Mouse (Mus musculus) ES-E14 (cell line): Measurements from ENCODE around the gene Borcs8. TPM values are rescaled to one million over a fixed set of nuclear protein-coding genes. Genes with fewer than 3 reads are reported as not detected.

Experiments
- DNase-seq: peaks from one replicate; pipeline ENCODE4 v3.0.0-alpha.2; 2013; ENCODE audit warnings: low read depth, low spot score
- H3K27ac ChIP-seq: 2 replicates; pipeline ENCODE4 v1.5.1; 2012; ENCODE audit warnings: low read depth, mild to moderate bottlenecking, low read length, moderate library complexity, mixed read lengths; ENCODE audit not compliant: poor library complexity, insufficient read depth, severe bottlenecking
- H3K36me3 ChIP-seq: 2 replicates; pipeline ENCODE4 v1.6.1; 2012; ENCODE audit warnings: mild to moderate bottlenecking, low read length, moderate library complexity, mixed read lengths; ENCODE audit not compliant: control insufficient read depth, poor library complexity, insufficient read depth, severe bottlenecking
- H3K4me1 ChIP-seq, 2 experiments: fragments of 150-350 bp in 1 of 2; sonication (generic) in 1 of 2; 2 replicates each; pipeline ENCODE4 v1.6.1; 2012; ENCODE audit warnings: low read length in 2 of 2, mild to moderate bottlenecking in 1 of 2, mixed read lengths in 1 of 2; ENCODE audit not compliant: control insufficient read depth in 2 of 2, insufficient read depth in 2 of 2, poor library complexity in 1 of 2
- H3K4me3 ChIP-seq, 2 experiments: fragments of 150-350 bp in 1 of 2; sonication (generic) in 1 of 2; 2 replicates each; pipeline ENCODE4 v1.5.1; 2012; ENCODE audit warnings: low read length in 2 of 2, low read depth in 1 of 2, mild to moderate bottlenecking in 1 of 2, mixed read lengths in 1 of 2; ENCODE audit not compliant: insufficient read depth in 1 of 2, poor library complexity in 1 of 2, severe bottlenecking in 1 of 2
- H3K9ac ChIP-seq: 2 replicates; pipeline ENCODE4 v1.6.1; 2012; ENCODE audit warnings: low read depth, mild to moderate bottlenecking, low read length, mixed read lengths; ENCODE audit not compliant: poor library complexity, insufficient read depth, severe bottlenecking
- H3K9me3 ChIP-seq: fragments of 150-350 bp; sonication (generic); 2 replicates; pipeline ENCODE4 v1.6.1; 2012; ENCODE audit warnings: low read depth, mild to moderate bottlenecking, low read length; ENCODE audit not compliant: control insufficient read depth, insufficient read depth
- CHD2 ChIP-seq: IDR thresholded peaks from 2 replicates; pipeline ENCODE4 v1.6.1; 2014; ENCODE audit warnings: mild to moderate bottlenecking, low read depth, low read length, inconsistent platforms
- HCFC1 ChIP-seq: IDR thresholded peaks from 2 replicates; pipeline ENCODE4 v1.6.1; 2012; ENCODE audit warnings: low read length, inconsistent platforms, borderline replicate concordance; ENCODE audit not compliant: insufficient read depth
- MAFK ChIP-seq: IDR thresholded peaks from 2 replicates; pipeline ENCODE4 v1.6.1; 2014; ENCODE audit warnings: mild to moderate bottlenecking, low read depth, low read length, inconsistent platforms; ENCODE audit not compliant: insufficient read depth
- ZC3H11A ChIP-seq: IDR thresholded peaks from 2 replicates; pipeline ENCODE4 v1.6.1; 2012; ENCODE audit warnings: low read depth, mild to moderate bottlenecking, inconsistent platforms, low read length, borderline replicate concordance
- ZNF384 ChIP-seq: IDR thresholded peaks from 2 replicates; pipeline ENCODE4 v1.6.1; 2012; ENCODE audit warnings: low read depth, low read length, inconsistent platforms
- in situ Hi-C, 2 experiments: fragments of 600-800 bp; cut with MboI; formaldehyde crosslinking; loops; one replicate each; pipeline ENCODE4 v1.15.1; 2025; ENCODE audit warnings: low sequenced_read_pairs in 2 of 2, inconsistent platforms in 1 of 2; ENCODE audit not compliant: unreplicated experiment in 2 of 2
- total RNA-seq: library from RNA; depleted of rRNA; stranded (reverse); fragments of 300-350 nt; gene quantifications from 2 replicates; pipeline ENCODE4 v1.2.3, GENCODE M21; 2012

Gene Borcs8
- total RNA-seq, 1 experiment = 30.0 TPM

- TF ChIP-seq HCFC1 (peak; percentile 95), CHD2 (no peak)
- DNase-seq = peak; percentile 91
- Histone ChIP-seq H3K27ac (no peak within 1 kb of the TSS), H3K4me1 (peaks cover 1 to 11% of the 10 kb centered on the region in 2 experiments; a peak in 2 of 4 replicates), H3K36me3 (peaks cover 7% of the 10 kb centered on the region; the same call in 1 of the 2 replicates), H3K9ac (peak within 1 kb of the TSS; percentile 80), H3K9me3 (no peaks in the 10 kb centered on the region), H3K4me3 (peak within 1 kb of the TSS; percentile 81 to 83)
- in situ Hi-C loops = no loop called here
Observed at GRCm38 (mm10) chr8:70172043-70172681, 32.9 kb downstream of the Borcs8 start, which contains the start of gene Tmem161a. Gene Tmem161a, plus strand, starts transcription at chr8:70172356.

- DNase-seq = no peak
- no peak for TF ChIP-seq MAFK
- TF ChIP-seq HCFC1 = no peak
- TF ChIP-seq ZNF384 = no peak
- TF ChIP-seq ZC3H11A = no peak
- no peak for TF ChIP-seq CHD2
- Histone ChIP-seq H3K4me1 (peaks cover 1 to 11% of the 10 kb centered on the region in 2 experiments; a peak in 2 of 4 replicates), H3K9ac (no peak overlapping the region), H3K4me3 (no peak overlapping the region), H3K36me3 (peaks cover 10% of the 10 kb centered on the region; the same call in 1 of the 2 replicates), H3K27ac (no peak overlapping the region), H3K9me3 (no peaks in the 10 kb centered on the region)
- in situ Hi-C loops = no loop called here
Observed at GRCm38 (mm10) chr8:70173320-70173719, 34.0 kb downstream of the Borcs8 start.

DNA sequence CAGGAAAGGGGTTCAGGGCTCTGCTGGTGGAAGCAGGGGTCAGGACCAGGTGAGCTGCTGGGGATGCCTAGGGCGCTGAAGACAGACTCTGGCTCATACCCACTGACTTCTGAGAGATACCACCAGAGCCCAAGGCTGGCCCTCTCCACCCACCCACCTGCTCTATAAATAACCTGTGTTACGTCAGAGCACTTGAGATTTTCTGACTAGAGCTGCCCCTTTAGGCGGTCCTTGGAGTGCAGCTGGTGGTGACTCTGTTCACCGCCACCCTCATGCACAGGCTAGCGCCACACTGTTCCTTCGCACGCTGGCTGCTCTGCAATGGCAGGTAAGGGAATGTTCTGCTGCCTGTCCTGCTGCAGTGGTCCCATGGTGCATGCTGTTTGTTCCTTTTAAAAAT is 34.8 kb downstream of the Borcs8 start:
- no peak for TF ChIP-seq MAFK
- TF ChIP-seq ZNF384 = no peak
- TF ChIP-seq ZC3H11A = no peak
- Histone ChIP-seq H3K9ac (no peak overlapping the region), H3K27ac (no peak overlapping the region), H3K4me1 (peaks cover 1 to 11% of the 10 kb centered on the region in 2 experiments; a peak in 2 of 4 replicates), H3K4me3 (no peak overlapping the region), H3K9me3 (no peaks in the 10 kb centered on the region), H3K36me3 (peaks cover 10% of the 10 kb centered on the region; the same call in 1 of the 2 replicates)
- in situ Hi-C loops = no loop called here
- DNase-seq = no peak

DNA sequence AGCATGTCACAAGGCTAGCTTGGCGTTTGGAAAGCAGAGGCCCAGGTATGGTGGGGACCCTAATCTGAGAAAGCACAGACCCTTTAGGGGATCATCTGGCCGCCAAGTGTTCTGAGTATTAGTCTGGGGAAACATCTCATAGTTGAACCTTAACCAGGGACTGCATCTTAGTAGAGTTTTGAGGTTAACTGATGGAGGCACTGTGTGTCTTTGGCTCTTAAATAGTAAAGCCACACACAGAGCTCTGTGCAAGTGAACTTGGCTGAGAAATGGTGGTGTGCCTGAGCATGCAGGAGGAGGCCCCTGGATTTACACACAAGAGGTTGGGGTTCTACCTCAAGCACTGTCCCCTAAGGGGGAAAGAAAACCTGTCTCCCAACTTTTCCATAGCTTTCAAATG is 38.9 kb downstream of the Borcs8 start:
- Histone ChIP-seq H3K4me3 (no peak overlapping the region), H3K36me3 (peaks cover 10% of the 10 kb centered on the region; the same call in 1 of the 2 replicates), H3K27ac (no peak overlapping the region), H3K9ac (no peak overlapping the region), H3K9me3 (no peaks in the 10 kb centered on the region), H3K4me1 (peaks cover 0 to 9% of the 10 kb centered on the region in 2 experiments; a peak in 2 of 4 replicates)
- in situ Hi-C loops = no loop called here
- TF ChIP-seq HCFC1 (no peak), ZNF384 (peak; percentile 93), CHD2 (no peak), ZC3H11A (no peak)
- no peak for DNase-seq

- Histone ChIP-seq H3K9ac (no peak overlapping the region), H3K36me3 (peaks cover 10% of the 10 kb centered on the region; the same call in 1 of the 2 replicates), H3K4me1 (peaks cover 0 to 5% of the 10 kb centered on the region in 2 experiments; a peak in 1 of 4 replicates), H3K9me3 (no peaks in the 10 kb centered on the region), H3K4me3 (no peak overlapping the region), H3K27ac (no peak overlapping the region)
- no peak for DNase-seq
- TF ChIP-seq ZC3H11A (no peak), HCFC1 (no peak), ZNF384 (no peak), MAFK (no peak), CHD2 (no peak)
- in situ Hi-C loops = no loop called here
Observed at GRCm38 (mm10) chr8:70179082-70179481, 39.8 kb downstream of the Borcs8 start.
